Mouse (Mus musculus) midbrain, embryonic 16.5 days (tissue): ENCODE data around the gene Cpne6. TPM values are rescaled to one million over a fixed set of nuclear protein-coding genes. Genes with fewer than 3 reads are reported as not detected.
A peak's percentile ranks its signal among the peaks of the same experiment; 100 is the strongest.

Experiments used
- ATAC-seq: fragments of 200-750 bp; cut with Nextera tagmentation; 2 replicates; pipeline ENCODE4 v1.8.0; 2017; ENCODE audit warnings: moderate TSS enrichment
- H3K27ac ChIP-seq: fragments of 300-500 bp; sonication (generic); 2 replicates; pipeline ENCODE4 v1.5.1; 2014; ENCODE audit warnings: mild to moderate bottlenecking, low read length, mixed read lengths
- H3K27me3 ChIP-seq: fragments of 300-500 bp; sonication (generic); 2 replicates; pipeline ENCODE4 v1.6.1; 2014; ENCODE audit warnings: low read depth, low read length, mixed read lengths; ENCODE audit not compliant: control insufficient read depth, insufficient read depth
- H3K36me3 ChIP-seq: fragments of 300-500 bp; sonication (generic); 2 replicates; pipeline ENCODE4 v1.6.1; 2014; ENCODE audit warnings: mild to moderate bottlenecking, low read length, moderate library complexity, mixed read lengths; ENCODE audit not compliant: control insufficient read depth, insufficient read depth
- H3K4me1 ChIP-seq: fragments of 300-500 bp; sonication (generic); 2 replicates; pipeline ENCODE4 v1.6.1; 2014; ENCODE audit warnings: mild to moderate bottlenecking, low read length, mixed read lengths; ENCODE audit not compliant: control insufficient read depth, insufficient read depth
- H3K4me2 ChIP-seq: fragments of 300-500 bp; sonication (generic); 2 replicates; pipeline ENCODE4 v1.6.1; 2014; ENCODE audit warnings: mild to moderate bottlenecking, low read length, mixed read lengths
- H3K4me3 ChIP-seq: fragments of 300-500 bp; sonication (generic); 2 replicates; pipeline ENCODE4 v1.5.1; 2014; ENCODE audit warnings: low read depth, mild to moderate bottlenecking, low read length, moderate library complexity, mixed read lengths
- H3K9ac ChIP-seq: fragments of 300-500 bp; sonication (generic); 2 replicates; pipeline ENCODE4 v1.6.1; 2014; ENCODE audit warnings: low read depth, low read length, mixed read lengths
- H3K9me3 ChIP-seq: fragments of 300-500 bp; sonication (generic); replicated peaks from 2 replicates; pipeline ENCODE4 v1.6.1; 2014; ENCODE audit warnings: mild to moderate bottlenecking, low read length, mixed read lengths; ENCODE audit not compliant: control insufficient read depth, poor library complexity, severe bottlenecking
- WGBS: fragments of 180-500 bp; shearing (Covaris S2); extraction: QIAGEN DNeasy Blood & Tissue Kit; methylation state at CpG from one replicate; pipeline ENCODE4 v1.1.7; 2014; 5-methylcytosine and 5-hydroxymethylcytosine counted together
- polyA plus RNA-seq: library from polyadenylated mRNA; unstranded; fragments of >200 nt; fragmentation: Nextera tagmentation; extraction: Ambion mirVana; gene quantifications from 2 replicates; pipeline ENCODE4 v1.2.1, GENCODE M21; 2015

Cpne6 gene
- polyA plus RNA-seq, 1 experiment from 2014 or later: 3.4 TPM

DNA sequence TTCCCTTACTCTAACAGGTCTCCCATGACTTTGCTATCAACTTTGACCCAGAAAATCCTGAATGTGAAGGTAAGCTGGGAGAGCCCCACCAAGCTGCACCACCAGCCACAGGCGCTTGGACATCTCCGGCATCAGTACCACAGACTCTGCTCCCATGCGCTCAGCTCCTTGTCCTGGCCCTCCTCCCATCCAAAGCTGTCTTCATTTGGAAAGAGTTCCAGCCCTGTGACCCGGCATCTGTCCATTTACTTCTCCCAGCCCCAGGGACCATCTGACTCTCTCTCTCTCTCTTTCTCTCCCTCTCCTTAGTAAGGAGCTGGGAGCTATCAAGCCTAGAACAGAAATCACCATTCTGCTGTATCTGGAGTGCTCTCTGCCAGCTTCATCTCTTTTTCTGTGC lies 5.6 kb downstream of the Cpne6 start:
- Histone ChIP-seq H3K27ac (no peak overlapping the region), H3K4me2 (no peak overlapping the region), H3K27me3 (no peaks in the 10 kb centered on the region), H3K36me3 (no peaks in the 10 kb centered on the region), H3K9me3 (no peaks in the 10 kb centered on the region), H3K4me3 (no peak overlapping the region), H3K4me1 (peaks cover 14% of the 10 kb centered on the region), H3K9ac (no peak overlapping the region)
- no peak for ATAC-seq
- 89% methylated on average over 4 of the region's 4 CpGs for WGBS

DNA sequence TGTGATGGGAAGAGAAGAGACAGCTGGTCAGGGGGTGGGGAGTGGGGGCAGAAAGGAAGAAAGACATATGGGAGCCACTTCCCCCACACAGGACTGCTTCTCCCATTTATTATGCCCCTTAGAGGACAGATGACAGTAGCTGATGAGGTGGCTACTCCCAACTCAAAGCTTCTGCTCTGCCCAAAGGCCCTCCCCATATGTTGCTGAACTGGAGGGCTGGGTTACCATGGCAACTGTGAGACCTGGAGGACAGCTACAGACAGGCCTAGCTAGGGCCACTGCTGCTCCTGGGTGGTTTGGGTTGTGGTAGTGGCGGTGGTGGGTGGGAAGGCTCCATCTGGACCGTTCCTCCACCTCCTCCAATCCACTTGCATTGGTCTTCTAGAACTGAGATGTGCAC lies 8.7 kb downstream of the Cpne6 start:
- Histone ChIP-seq H3K36me3 (no peaks in the 10 kb centered on the region), H3K9ac (no peak overlapping the region), H3K4me1 (peaks cover 14% of the 10 kb centered on the region), H3K27ac (peak overlapping the region; percentile 62; the same call in 1 of the 2 replicates), H3K4me2 (0 out of 2 replicates have a peak overlapping the region, but pooled peaks have one; percentile 10), H3K27me3 (peaks cover 4% of the 10 kb centered on the region), H3K4me3 (no peak overlapping the region), H3K9me3 (no peaks in the 10 kb centered on the region)
- 11% methylated on average over 2 of the region's 2 CpGs for WGBS
- peak; percentile 61 for ATAC-seq

- Histone ChIP-seq H3K4me3 (no peak overlapping the region), H3K36me3 (no peaks in the 10 kb centered on the region), H3K9ac (no peak overlapping the region), H3K4me1 (peaks cover 14% of the 10 kb centered on the region), H3K4me2 (peak overlapping the region; percentile 31; the same call in 1 of the 2 replicates), H3K27me3 (peaks cover 4% of the 10 kb centered on the region), H3K9me3 (no peaks in the 10 kb centered on the region), H3K27ac (peak overlapping the region; percentile 34)
- 0 out of 2 replicates have a peak, but pooled peaks have one; percentile 4 for ATAC-seq
- WGBS: 53% methylated on average over 4 of the region's 4 CpGs
These were observed 9.4 kb downstream of the Cpne6 start for GRCm38 (mm10) chr14:55519604-55520003.

GRCm38 (mm10) chr14:55520451-55521361 lies 10.5 kb downstream of the Cpne6 start:
- H3K27ac ChIP-seq: peak overlapping the region; percentile 84
- no peaks in the 10 kb centered on the region for H3K36me3 ChIP-seq
- peaks cover 14% of the 10 kb centered on the region for H3K4me1 ChIP-seq
- peaks cover 4% of the 10 kb centered on the region for H3K27me3 ChIP-seq
- peak overlapping the region; percentile 82 for H3K4me2 ChIP-seq
- WGBS: under 1% methylated on average over 61 of the region's 61 CpGs
- peak overlapping the region; percentile 82 for H3K9ac ChIP-seq
- peak overlapping the region; percentile 45 for H3K4me3 ChIP-seq
- peak; percentile 86 for ATAC-seq
- no peaks in the 10 kb centered on the region for H3K9me3 ChIP-seq

- H3K4me1 ChIP-seq: peaks cover 10% of the 10 kb centered on the region
- WGBS: 53% methylated on average over 4 of the region's 4 CpGs
- ATAC-seq: no peak
- no peak overlapping the region for H3K4me3 ChIP-seq
- no peak overlapping the region for H3K9ac ChIP-seq
- no peak overlapping the region for H3K27ac ChIP-seq
- no peak overlapping the region for H3K4me2 ChIP-seq
- H3K36me3 ChIP-seq: no peaks in the 10 kb centered on the region
- H3K9me3 ChIP-seq: no peaks in the 10 kb centered on the region
- H3K27me3 ChIP-seq: peaks cover 4% of the 10 kb centered on the region
These were observed 13.8 kb downstream of the Cpne6 start for GRCm38 (mm10) chr14:55524062-55524461.

DNA sequence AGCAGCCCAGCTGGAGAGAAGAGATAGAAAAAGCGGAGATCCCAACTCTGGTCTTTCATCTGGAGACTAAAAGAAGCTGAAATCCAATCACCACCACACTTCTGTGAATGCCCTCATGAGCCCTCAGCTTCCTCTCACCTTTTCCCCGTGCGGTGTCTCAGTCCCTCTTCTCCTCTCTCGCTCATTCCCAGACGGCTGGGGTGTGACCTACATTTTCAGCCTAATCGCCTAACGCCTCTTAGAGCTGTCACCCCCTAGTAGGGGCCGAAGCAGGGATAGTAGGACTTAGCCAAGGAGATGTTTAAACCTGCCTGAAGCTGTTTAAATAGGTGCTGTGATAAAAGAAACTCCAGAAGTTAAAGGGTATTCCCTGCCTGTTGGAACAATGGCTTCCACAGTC lies 14.5 kb downstream of the Cpne6 start, which contains the start of gene Nrl:
Nrl (minus strand) TSS at position 197 of the 400 bp plus-strand sequence.
- Histone ChIP-seq H3K9me3 (no peaks in the 10 kb centered on the region), H3K27me3 (peaks cover 4% of the 10 kb centered on the region), H3K36me3 (no peaks in the 10 kb centered on the region), H3K4me3 (no peak within 1 kb of the TSS), H3K4me1 (peaks cover 3% of the 10 kb centered on the region), H3K9ac (no peak within 1 kb of the TSS), H3K27ac (no peak within 1 kb of the TSS), H3K4me2 (no peak within 1 kb of the TSS)
- WGBS: 42% methylated on average over 8 of the region's 8 CpGs
- no peak for ATAC-seq

GRCm38 (mm10) chr14:55526674-55527073 lies 16.4 kb downstream of the Cpne6 start:
- no peak overlapping the region for H3K27ac ChIP-seq
- H3K36me3 ChIP-seq: no peaks in the 10 kb centered on the region
- no peaks in the 10 kb centered on the region for H3K4me1 ChIP-seq
- H3K9me3 ChIP-seq: no peaks in the 10 kb centered on the region
- WGBS: 78% methylated on average over 2 of the region's 2 CpGs
- no peak overlapping the region for H3K9ac ChIP-seq
- no peak overlapping the region for H3K4me2 ChIP-seq
- H3K4me3 ChIP-seq: no peak overlapping the region
- ATAC-seq: no peak
- peaks cover 4% of the 10 kb centered on the region for H3K27me3 ChIP-seq

GRCm38 (mm10) chr14:55527940-55528339 lies 17.7 kb downstream of the Cpne6 start:
- H3K36me3 ChIP-seq: no peaks in the 10 kb centered on the region
- WGBS: 22% methylated on average over 3 of the region's 3 CpGs

DNA sequence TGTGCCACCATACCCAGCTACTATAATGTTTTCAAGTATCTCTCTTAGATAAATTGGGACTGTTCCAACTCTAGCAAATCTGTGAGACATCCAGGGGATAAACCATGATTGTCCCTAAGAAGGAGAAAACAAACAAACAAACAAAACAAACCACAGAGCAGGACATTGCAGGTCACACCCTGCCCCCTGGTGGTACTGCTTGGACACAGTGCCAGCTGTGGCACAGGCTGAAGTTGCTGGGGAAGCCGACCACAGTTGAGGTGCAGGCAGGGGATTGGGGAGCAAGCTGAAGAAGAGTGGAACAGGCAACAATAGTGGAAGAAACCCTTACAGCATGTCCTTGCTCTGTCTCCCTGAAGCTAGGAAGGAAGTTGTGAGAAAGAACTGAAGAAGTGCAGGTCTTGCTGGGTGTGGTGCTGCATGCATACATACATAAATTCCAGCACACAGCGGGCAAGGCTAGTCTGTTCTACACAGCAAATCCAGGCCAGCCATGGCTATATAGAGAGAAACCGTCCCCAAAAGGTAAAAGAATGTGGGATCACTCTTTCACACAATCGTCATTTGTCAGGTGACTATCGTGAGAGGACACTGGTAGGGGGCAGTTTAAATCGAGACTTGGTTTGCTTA lies 26.0 kb downstream of the Cpne6 start:
- Histone ChIP-seq H3K9me3 (no peaks in the 10 kb centered on the region), H3K27ac (no peak overlapping the region), H3K9ac (no peak overlapping the region), H3K36me3 (no peaks in the 10 kb centered on the region), H3K4me1 (peaks cover 3% of the 10 kb centered on the region), H3K4me3 (no peak overlapping the region), H3K4me2 (no peak overlapping the region), H3K27me3 (no peaks in the 10 kb centered on the region)
- ATAC-seq: no peak
- WGBS: 55% methylated on average over 6 of the region's 6 CpGs

More at GRCm38 (mm10) chr14:55527940-55528339, 17.7 kb downstream of the Cpne6 start:
- Histone ChIP-seq H3K9me3 (no peaks in the 10 kb centered on the region), H3K27me3 (no peaks in the 10 kb centered on the region), H3K9ac (no peak overlapping the region), H3K4me2 (no peak overlapping the region), H3K4me3 (no peak overlapping the region), H3K4me1 (no peaks in the 10 kb centered on the region), H3K27ac (no peak overlapping the region)
- ATAC-seq: no peak
